Mouse (Mus musculus): ENCODE results near the gene Tmem141.

Tmem141 gene

DNA sequence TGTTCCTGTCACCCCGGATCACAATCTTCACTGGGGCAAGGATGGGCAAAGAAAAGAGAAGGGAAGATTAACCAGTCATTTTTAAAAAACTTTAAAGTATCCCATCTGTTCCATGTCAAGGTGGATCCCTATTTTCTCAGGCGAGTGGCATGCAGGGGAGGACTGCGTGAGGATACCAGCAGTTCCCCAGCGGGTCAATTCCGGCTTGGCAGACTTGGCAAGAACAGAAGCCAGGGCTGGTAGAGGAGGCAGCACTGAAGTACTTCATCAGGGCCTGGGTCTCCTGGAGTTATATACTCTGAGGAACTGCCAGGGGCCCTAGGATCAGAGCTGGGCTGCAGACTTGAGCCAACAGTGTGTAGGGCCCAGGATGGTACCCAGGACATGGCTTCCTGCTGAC, 19.3 kb downstream of the Tmem141 start:
- no peak for DNase-seq

DNA sequence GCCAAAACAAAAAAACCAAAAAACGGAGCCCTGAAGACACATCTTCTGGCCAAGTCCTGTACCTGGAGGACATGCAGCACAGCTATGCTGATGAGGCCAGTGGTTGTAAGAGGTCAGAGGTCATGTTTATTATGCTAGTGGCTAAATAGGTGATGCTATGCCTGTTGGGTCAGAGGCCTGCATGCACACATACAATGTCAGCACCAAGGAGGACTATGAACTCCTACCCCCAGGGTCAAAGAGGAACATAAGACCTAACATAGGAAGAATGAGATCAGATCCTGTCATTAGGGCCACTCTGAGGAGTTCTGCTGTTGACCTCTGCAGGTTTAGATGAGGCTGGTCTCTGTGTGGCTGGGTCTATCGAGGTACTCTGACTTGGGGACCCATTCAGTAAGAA, 21.8 kb downstream of the Tmem141 start:
- DNase-seq = no peak

DNA sequence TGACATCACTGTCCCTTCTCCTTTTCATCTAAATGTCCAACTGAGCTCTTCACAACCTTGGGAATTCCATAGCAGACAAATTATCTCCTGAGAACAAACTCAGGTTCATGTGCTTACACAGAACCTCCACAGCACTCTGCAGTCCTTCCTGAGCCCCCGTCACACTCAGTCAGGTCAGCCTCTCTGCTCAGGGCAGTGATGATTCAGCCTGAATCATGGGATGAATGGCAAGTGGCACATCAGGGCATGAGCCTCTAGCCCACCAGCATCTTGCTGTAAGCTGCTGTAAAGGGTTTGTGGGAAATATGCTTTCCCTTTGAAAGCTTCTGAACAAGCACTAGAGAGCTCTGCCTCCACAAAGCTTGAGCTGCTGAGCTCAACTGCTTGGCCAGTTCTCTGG, 23.1 kb downstream of the Tmem141 start:
- DNase-seq = no peak

DNA sequence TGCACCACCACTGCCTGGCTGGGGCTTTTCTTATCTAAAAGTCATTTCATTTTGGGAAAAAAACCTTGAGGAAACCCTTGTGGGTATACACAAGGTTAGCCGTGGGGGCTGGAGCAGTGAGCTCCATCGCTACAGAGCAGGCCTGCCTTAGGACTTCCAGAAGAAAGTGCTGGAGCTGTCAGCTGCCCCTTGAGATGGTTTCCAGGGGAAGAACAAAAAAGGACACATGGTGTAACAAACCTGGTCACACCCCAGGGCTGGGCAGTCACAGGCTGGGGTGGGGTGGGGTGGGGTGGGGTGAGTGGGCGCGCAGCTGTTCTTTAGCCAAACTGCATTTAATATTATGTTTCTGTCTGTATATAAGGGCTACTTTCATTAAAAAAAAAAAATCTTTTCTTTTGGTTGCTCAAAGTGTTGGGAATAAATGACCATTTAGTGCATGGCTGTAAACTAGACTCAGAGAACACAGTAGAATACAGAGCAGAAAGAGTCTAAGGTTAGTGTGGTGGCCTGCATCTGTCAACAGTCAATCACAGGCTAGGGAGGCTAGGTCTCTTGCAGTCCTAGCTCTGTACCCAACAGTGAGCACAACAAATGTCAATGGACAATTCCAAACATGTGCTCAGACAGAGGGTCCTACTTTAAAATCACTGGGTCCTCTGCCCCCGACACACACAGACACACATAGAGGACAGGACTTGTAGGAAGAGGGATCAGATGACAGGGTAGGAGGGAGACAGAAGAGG, 24.9 kb downstream of the Tmem141 start:
- DNase-seq = no peak

DNA sequence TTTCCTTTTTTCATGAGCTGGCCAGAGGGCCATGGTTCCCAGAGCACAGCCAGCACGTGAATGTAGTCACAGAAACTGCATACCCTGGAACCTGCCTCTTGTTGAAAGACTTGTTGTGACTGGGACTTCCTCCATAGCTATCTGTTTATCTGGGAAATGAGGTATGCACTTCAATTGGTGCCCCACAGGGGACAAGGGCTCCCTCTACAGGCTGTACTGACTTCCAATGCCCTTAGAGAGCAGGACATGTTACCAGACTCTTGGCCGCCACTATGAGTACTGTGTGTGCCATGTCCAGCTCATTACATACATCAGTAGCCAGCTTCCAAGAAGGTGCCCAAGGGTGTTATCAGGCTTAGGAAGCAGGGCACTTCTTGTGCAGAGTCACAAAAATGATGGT, 29.9 kb downstream of the Tmem141 start:
- DNase-seq = peak; percentile 32

DNA sequence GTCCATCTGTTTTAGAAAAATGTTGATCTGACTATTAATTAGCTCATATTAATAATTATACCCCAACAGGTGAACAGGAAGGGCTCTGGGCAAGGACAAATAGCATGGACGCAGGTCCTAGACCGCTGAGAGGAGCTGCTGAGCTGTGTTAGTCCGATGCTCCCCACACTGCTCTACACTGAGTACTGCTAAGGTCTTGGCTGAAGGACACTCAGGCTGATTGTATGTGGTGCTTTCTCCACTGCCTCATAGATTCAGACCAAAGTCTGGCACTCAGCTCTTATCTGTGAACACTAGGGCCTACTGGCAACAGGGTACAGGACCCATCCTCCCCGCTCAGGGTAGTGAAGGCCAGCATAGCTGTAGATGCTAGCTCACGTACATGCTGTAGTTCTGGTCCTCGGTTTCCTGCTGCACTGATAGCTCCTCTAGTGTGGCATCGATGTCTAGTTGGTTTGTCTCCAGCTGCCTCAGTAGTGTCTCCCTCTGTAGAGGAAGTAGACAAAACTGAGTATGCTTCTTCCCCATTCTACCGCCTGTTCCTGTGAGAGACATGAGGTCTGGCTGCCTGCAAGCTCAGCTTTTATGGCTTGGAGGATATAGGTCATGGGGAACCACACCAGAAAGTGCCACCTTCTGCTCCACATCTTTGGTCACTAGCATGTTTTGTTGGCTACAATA, 33.4 kb downstream of the Tmem141 start:
- peak; percentile 6 for DNase-seq

DNA sequence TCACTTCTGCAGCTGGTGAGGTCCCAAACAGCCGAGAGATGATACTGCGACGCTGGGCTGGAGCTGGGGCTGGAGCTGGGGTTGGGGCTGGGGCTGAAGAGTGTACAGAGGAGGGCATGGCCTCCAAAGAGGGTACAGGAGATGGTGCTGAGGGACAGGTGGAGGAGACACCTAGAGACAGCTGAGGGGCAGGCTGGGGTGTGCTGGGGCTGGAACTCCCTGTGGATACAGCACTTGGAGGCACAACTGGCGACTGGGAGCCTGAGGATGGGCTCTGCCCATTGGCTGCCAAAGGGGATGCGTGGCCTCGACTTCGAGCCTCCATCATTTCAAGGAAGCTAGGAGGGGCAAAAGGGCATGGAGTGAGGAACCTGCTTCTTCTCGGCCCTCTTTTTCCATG, 34.5 kb downstream of the Tmem141 start:
- DNase-seq = peak; percentile 4

DNA sequence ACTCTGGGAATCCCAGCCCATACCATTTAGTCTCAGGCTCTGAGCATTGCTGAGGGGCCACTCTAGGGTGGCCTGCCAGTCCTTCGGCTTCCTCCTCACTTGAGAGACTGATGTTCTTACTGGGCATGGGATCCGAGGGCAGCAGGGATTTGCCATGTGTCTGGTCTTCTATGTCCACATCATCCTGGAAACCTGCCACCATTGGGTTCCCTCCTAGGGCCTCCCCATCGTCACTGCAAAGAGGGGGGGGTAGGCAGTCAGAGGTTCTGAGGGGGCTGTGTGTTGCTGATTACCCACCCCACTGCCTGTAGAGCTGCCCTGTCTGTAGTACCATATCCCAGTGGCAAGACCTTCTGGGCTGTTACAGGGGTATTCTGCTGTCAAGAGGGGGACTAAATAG, 36.2 kb downstream of the Tmem141 start:
- DNase-seq = peak; percentile 16

DNA sequence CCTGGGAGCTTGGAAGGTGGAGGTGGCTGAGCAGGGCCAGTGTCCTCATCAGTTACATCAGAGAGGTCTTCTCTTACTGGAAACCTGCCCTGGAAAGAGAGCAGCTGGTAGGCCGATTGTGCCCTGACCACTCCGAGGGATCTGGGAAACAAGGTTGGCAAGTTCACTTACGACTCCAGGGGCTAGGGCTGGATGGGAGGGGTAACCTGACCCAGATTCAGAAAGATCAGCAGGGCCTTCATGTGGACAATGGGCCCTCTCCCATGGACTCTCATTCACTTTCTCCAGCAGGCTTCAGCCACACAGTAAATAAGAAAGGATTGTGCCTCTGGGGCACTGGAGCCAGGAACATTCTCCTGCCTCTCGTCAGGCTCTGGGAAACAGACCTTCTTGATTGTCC, 36.9 kb downstream of the Tmem141 start:
- DNase-seq = no peak

DNA sequence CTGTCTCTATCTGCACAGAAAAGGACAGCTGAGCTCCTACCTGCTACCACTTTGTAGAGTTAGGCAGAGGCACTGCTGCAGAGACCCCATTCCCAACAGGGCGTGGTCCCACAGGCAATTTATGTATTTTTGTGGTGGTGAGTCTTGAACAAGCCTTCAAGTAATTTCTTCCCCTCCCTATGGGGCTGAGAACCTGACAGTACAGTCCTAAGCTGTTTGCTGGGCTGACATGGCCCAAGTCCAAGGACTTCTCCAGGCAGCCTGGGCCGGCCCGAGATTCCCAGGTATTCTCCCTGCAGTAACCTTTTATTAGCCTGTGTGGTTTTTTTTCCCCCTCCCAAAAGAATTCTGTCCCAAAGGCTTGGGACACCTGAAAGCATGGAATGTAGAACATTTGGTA, 37.7 kb downstream of the Tmem141 start:
- no peak for DNase-seq

DNA sequence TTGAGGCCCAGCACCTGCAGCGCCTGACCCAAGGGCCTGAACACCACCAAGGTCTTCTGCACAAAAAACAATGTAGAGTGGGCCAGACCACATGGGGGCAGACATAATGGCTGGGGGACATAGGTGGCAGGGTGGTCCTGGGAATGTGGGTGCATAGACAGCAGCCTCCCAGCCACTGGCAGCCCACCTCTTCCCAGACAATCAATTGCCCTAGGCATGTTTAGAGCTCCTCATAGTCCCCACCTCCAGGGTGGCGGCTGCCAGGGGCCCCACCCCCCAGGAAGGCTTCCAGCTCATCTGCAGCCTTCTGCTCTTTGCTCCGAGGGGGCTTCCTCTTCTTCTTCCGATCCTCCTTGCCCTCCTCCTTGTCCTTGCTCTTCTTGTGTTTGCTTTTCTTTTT, 38.2 kb downstream of the Tmem141 start:
- peak; percentile 15 for DNase-seq

DNA sequence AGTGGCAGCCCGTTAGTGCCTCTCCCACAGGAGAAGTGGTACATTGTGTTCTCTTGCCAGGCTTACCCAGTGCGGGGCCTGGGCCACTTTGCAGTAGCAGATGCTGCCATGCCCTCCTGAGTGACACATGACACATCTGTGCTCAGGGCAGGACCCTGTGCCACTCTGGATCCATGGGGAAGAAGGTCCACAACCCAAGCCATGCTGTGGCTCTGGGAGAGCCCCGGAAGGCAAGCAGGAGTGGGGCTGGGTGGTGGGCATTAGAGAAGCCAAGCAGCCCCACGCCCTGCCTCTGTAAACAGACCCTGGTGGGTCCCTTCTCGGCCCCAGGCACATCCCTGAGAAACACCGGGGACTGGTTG, 38.7 kb downstream of the Tmem141 start:
- DNase-seq = peak; percentile 22

DNA sequence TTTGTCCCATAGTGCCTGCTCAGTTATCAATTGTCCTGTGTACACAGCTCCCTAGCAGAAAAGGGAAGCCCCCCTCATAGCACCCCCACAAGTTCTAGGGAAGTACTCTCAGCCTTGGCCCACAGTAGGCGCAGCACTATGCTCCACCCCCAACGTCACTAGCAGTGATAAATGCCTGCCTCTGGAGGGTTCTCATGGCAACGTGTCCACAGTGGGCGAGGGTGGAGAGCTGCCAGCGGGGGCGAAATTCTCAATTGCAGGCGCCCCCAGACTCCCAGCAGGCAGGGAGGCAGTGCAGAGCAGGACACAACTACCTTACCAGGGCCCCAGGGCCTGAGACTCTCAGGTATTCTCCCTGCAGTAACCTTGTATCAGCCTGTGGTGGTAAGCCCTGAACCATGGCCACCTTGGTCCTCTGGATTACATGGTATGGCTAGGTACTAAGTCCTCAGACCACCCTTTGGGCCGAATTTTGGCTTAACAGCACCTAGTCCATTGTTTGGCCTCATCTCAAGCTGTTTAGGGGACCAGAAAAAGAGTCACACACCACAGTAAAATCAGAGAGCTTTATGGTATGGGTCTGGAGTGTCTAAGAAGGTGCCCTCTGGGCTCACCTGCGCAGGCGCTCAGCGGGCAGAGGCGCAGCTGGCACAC, 39.2 kb downstream of the Tmem141 start:
- peak; percentile 90 for DNase-seq

DNA sequence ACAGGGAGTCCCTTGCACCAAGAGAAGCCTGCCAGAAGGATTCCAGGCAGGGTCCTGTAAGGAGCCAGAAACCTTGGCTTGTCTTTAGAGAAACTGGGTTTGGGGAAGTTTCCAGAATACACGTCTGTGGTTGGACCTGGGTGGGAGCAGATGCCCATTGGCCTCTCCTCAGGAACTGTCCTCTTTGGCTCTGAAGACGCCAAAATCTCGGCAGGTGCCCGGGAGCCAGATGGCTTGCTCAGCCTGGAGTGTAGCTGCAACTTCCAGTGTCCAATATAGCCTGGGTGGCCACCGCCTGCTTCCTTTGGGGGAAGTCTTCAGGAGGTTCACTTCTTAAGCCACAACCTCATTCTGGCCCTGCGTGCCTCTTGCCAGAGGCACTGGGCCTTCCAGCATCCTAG, 39.9 kb downstream of the Tmem141 start:
- peak; percentile 42 for DNase-seq

DNA sequence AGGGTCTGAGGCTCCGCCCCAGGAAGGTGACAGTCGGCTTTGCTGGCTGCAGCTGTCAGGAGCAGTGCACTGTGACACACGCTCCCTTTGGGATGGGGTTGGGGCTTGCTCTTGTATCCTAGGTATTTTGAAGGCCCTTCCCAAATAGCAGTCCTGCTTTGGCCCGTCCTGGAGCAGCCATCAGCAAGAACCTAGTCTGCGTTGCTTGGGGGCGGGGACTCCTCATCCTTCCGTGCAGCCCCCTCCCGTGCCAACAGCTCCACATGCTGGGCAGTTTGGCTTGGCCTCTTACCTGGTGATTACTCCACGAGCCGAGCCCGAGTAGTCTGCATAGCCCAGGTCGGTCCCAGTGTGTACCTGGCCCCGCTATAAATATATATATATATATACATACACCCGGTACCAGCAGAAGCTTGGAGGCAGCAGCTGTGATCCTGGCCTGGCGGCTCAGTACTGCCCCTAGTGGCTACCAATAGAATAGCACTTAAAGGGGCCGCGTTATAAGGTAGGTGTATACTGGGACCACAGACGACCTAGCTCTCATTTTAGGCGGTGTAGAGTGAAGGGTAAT, 40.4 kb downstream of the Tmem141 start, which contains the start of gene Ajm1:
TSS of gene Ajm1 (minus strand) at position 464 of the 571 bp plus-strand sequence.
- DNase-seq = peak; percentile 51

DNA sequence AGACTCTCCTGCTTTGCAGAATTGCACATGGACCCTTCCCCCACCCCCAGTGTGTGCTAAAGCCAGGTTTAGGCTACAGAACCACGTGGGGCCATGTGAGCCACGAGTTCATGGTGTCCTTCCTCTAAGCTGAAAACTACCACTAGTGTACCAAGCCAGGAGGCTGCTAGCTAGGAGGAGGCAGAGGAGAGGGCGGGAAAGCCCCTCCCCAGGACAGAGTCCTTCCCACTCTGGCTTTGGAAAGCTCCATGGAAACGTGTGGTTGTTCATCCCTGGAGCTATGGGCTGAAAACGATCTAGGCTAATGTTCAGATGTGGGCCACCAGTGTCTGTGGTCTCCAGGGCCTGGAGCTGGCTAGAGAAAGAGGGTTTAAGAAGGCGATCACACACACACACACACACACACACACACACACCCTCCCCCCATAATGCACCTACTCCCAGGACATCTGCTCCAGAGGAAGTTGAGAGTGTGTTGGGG, 41.1 kb downstream of the Tmem141 start:
- peak; percentile 42 for DNase-seq

DNA sequence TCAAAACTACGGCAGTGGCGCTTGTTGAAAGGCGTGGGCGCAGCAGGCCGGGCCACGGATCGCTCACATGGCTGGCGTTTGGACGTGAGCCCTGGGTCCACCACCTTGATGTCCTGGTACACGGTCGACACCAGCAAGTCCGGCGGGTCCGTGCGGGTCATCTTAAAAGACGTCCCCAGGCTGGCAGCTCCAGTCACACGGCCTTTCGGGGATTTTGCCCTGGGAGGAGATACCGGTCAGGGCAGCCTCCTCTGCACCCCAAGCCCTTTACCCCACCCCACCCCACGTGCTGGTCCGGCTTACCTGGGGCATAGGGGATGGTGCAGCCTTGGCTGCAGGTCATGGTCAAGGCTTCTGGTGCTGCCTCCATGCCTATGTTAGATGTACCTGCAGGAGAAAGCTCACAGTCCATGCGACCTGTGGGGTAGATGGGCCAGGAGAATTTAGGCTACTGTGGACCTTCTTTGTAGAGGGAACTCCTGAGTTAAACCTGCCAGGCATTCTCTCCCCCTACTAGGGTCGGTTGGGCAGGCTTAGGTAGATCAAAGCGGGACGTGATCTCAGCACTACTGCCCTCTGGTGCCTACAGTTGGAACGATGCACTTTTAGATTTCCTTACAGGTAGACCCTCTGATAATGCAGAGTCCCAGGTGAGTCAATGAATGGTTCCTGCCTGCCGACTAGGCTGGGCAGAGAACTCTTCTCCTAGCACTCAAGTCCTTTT, 41.9 kb downstream of the Tmem141 start:
- DNase-seq = peak; percentile 45

DNA sequence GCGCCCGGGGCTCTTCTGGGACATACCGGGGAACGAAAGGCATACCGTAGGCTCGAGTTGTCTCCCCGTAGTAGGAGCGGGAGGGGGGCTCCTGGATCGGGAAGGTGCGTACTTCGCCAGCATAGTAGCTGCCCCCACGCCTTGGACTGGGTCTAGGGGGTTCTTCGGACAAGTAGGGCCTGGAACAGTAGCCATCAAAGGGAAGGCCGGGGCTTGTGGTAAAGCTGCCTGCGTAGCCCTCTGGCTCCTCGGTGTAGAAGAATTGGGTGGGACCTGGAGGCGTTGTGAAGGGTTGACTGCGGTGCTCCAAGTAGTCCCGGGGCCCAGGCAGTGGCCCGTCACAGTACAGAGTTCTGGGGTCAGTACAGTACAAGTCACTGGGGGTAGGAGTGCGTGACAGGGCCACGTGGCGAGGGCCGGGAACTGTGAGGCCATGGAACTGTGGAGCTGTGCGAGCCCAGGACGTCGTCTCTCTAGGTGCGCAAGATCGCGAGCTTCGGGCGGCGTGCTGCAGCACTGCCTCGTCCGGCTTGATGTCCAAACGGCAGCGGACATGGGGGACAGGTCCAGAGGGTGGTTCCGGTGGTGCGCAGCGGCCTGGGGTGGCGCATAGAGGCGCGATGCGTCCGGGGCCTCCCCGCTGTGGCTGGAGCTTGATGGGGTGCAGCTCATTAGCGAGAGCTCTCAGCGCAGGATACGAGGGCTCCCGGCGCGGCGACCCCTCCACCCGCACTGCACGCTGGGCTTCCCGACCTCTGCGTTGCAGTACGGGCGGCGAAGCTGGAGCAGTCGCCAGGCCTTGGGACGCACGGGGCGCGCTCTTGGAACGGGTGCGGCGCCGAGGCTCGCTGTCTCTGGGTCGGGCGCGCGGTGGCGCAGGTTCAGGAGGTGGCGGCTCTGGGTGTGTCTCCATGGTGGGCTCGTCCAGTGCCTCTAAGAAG, 42.7 kb downstream of the Tmem141 start:
- DNase-seq = no peak

DNA sequence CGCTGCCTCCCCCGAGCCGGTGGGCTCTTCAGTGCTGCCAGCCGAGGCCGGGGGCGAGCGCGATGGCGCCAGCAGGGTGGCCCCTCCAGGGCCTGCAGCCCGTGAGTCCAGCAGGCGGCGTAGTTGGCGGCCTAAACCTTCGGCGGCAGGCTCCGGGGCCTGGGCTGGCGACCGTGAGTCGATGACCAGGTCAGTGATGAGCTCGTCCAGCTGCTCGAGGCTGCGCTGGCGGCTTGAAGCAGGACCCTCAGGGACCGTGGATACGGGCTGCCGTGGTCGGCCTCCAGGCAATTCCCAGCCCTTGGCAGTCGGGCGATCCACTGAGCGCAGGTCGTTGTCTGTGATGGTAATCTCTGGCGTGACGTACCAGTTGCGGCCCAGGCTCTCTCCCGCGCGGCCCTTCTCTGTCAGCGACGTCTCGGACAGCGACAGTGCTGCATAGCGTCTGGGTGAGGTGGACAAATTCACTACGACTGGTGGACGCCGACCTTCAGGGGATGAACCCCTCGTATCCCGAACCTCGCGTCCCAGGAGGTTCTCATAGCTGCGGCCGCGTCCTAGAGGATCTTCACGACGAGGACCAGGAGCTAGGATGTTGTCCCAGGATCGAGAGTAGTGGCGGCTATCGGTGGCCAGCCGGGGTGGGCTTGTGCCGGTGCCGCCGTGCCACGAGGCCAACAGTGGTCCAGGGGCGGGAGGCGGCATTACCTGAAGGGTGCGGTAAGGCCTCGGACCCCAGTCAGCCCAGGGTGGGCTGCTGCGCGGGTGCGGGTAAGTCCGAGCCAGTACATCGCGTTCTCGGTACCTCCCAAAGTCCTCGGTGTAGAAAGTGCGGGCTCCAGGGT, 43.6 kb downstream of the Tmem141 start:
- peak; percentile 13 for DNase-seq

DNA sequence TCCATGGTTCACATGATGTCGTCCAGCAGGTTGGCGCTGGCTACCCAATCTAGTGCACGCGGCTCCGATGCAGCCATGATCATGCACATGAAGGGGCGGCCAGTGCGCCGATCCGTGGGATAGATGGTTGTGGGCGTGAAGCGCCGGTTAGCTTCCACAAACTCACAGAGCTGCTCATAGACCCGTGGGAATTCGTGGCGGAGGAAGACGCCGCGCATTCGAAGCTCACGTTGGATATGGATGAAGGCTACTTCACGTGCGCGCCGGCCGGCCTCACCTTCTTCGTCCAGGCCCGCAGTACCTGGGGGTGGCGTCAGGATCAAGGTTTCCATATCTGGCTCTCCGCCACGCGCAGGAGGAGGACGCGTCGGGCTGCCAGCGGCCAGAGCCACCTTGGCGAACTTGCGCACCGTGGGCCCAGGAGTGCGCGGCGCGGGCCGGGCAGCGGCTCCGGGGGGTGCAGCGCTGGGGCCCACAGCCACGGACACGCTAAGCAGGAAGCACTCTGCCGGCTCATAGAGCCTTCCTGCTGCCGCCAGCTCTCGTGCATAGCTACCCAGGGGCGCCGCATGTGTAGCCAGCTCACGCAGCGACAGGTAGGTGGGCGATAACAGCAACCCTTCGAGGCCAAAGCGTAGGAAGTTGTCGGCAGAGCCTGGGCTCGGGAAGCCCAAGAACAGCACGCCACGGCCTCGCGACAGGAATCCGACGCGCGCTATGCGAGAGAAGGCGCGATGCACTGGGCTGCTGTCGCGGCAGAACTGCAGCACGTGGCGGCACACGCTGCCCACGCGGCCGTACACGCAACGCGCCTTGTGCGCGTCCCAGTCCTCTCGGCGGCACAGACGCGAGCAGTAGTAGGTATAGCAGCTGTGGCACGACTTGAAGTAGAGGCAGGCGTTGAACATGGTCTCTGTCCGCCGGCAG, 44.6 kb downstream of the Tmem141 start:
- DNase-seq = no peak
